Mouse (Mus musculus) ES-Bruce4 (cell line): Measurements from ENCODE around the gene Slc9a6. TPM values are rescaled to one million over a fixed set of nuclear protein-coding genes. Genes with fewer than 3 reads are reported as not detected.

Experiments used
- H3K27ac ChIP-seq: 2 replicates; pipeline ENCODE4 v1.5.1; 2012; ENCODE audit warnings: low read length, inconsistent platforms; ENCODE audit not compliant: insufficient read depth
- H3K27me3 ChIP-seq: 2 replicates; pipeline ENCODE4 v1.6.1; 2012; ENCODE audit warnings: mild to moderate bottlenecking, low read length, inconsistent platforms; ENCODE audit not compliant: control insufficient read depth, poor library complexity, insufficient read depth, severe bottlenecking
- H3K36me3 ChIP-seq: 2 replicates; pipeline ENCODE4 v1.6.1; 2012; ENCODE audit warnings: inconsistent platforms, mild to moderate bottlenecking, low read length, moderate library complexity; ENCODE audit not compliant: control insufficient read depth, poor library complexity, insufficient read depth, severe bottlenecking
- H3K4me1 ChIP-seq: one replicate; pipeline ENCODE4 v1.8.1; 2011; ENCODE audit warnings: low read length; ENCODE audit not compliant: control insufficient read depth, insufficient read depth
- H3K4me3 ChIP-seq: 2 replicates; pipeline ENCODE4 v1.5.1; 2011; ENCODE audit warnings: low read depth, mild to moderate bottlenecking, low read length
- H3K9ac ChIP-seq: 2 replicates; pipeline ENCODE4 v1.6.1; 2012; ENCODE audit warnings: low read depth, mild to moderate bottlenecking, inconsistent platforms; ENCODE audit not compliant: poor library complexity, severe bottlenecking
- H3K9me3 ChIP-seq: replicated peaks from 2 replicates; pipeline ENCODE4 v1.6.1; 2012; ENCODE audit warnings: mild to moderate bottlenecking, low read length, inconsistent platforms; ENCODE audit not compliant: control insufficient read depth, poor library complexity, insufficient read depth, severe bottlenecking
- CTCF ChIP-seq: IDR thresholded peaks from one replicate; pipeline ENCODE4 v1.8.1; 2011; ENCODE audit warnings: low read depth, low read length
- EP300 ChIP-seq: IDR thresholded peaks from 2 replicates; pipeline ENCODE4 v1.6.1; 2011; ENCODE audit warnings: low read depth, low read length; ENCODE audit not compliant: insufficient read depth
- POLR2A ChIP-seq: IDR thresholded peaks from one replicate; pipeline ENCODE4 v1.8.1; 2011; ENCODE audit warnings: low read length; ENCODE audit not compliant: insufficient read depth
- polyA plus RNA-seq: library from polyadenylated mRNA; stranded (reverse); fragments of >200 nt; gene quantifications from 2 replicates; pipeline ENCODE4 v1.2.4, GENCODE M21; 2011; ENCODE audit warnings: low read depth; ENCODE audit not compliant: missing spikeins, insufficient read depth, insufficient read length

The Slc9a6 gene
- polyA plus RNA-seq, 1 experiment, result 9.9 TPM

DNA sequence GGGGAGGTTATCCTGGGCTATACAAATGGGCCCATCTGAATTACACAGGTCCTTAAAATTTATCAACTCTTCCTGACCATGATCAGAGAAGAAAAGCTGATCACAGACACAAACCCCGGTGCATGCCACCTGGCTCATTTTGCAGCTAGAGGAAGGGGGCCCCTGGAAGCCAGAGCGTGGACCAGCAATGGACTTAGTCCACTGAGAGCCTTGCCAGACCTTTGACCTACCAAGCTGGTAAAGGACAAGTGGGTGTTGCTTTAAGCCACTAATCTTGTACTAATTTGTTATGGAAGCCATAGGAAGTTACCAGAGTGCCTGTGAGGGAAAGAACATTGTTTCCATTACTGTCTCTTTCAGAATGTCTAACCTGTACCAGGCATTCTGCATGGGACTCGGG, 58.9 kb downstream of the Slc9a6 start:
- no peak overlapping the region for H3K9ac ChIP-seq
- no peaks in the 10 kb centered on the region for H3K27me3 ChIP-seq
- no peaks in the 10 kb centered on the region for H3K4me1 ChIP-seq
- TF ChIP-seq CTCF (no peak), POLR2A (no peak), EP300 (no peak)
- no peak overlapping the region for H3K4me3 ChIP-seq
- H3K36me3 ChIP-seq, result no peaks in the 10 kb centered on the region
- H3K9me3 ChIP-seq, result no peaks in the 10 kb centered on the region
- H3K27ac ChIP-seq, result no peak overlapping the region

DNA sequence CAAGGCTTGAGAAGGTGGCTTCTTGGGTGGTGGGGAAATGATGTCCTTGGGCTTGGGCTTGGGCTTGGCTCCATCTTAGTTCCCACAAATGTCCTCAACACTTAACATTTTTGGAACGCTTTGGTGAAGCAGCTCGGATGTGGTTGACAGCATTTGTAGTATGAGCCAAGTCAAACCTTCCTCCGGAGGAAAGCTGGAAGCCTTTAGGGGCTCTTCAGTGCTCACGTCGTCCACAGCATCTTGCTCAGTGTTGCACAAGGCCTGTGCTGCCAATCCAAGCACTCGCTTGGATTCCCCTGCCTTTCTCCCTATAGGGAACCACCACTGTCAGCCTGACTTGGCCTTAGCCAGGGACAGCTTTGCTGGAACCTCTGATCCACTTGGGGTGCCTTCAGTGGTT, 66.0 kb downstream of the Slc9a6 start:
- Histone ChIP-seq H3K4me3 (no peak overlapping the region), H3K36me3 (no peaks in the 10 kb centered on the region), H3K4me1 (no peaks in the 10 kb centered on the region), H3K9me3 (no peaks in the 10 kb centered on the region), H3K27me3 (no peaks in the 10 kb centered on the region), H3K27ac (no peak overlapping the region), H3K9ac (no peak overlapping the region)
- TF ChIP-seq POLR2A (no peak), EP300 (no peak), CTCF (no peak)

DNA sequence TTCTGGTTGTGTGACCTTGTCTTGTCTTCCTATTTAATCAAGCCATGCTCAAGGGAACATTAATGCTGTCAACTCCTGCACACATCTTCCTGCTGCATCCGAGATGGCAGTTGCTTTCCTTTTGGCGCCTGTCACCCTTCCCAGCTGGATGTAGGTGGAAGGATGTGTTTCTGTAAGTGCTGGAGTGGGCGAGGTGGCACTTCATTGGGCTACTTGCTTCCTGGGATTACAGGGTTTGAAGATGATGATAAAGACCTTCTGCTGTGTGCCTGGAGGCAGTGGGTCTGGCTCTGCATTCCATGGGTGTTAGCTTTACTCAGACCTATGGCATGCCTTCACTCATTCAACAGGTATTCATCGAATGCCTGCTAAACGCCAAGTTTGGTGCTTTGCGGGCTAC, 68.2 kb downstream of the Slc9a6 start:
- Histone ChIP-seq H3K27me3 (no peaks in the 10 kb centered on the region), H3K9ac (no peak overlapping the region), H3K36me3 (no peaks in the 10 kb centered on the region), H3K27ac (no peak overlapping the region), H3K4me3 (no peak overlapping the region), H3K9me3 (no peaks in the 10 kb centered on the region), H3K4me1 (no peaks in the 10 kb centered on the region)
- TF ChIP-seq EP300, result no peak
- TF ChIP-seq CTCF, result no peak
- TF ChIP-seq POLR2A, result no peak

DNA sequence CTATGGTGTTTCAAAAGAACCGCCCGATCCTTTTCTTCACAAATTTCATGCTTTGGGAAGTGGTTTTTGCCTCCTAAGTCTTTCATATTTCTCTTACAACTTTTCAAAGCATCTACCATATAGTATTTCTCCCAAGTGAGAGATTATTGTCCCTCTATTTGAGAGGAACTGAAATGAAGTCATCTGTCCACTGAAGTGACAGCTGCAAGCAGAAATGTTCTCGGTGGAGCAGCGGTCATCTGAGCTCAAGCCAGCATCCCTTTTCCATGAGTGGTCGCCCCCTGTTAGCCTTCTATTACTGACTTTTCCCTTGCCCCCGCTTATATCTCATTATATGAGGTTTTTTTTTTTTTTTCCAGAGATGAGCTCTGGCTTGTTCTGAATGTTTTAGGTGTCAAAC, 69.5 kb downstream of the Slc9a6 start:
- Histone ChIP-seq H3K9ac (no peak overlapping the region), H3K4me1 (no peaks in the 10 kb centered on the region), H3K27ac (no peak overlapping the region), H3K36me3 (no peaks in the 10 kb centered on the region), H3K9me3 (no peaks in the 10 kb centered on the region), H3K4me3 (no peak overlapping the region), H3K27me3 (no peaks in the 10 kb centered on the region)
- no peak for TF ChIP-seq EP300
- TF ChIP-seq CTCF, result no peak
- TF ChIP-seq POLR2A, result no peak

DNA sequence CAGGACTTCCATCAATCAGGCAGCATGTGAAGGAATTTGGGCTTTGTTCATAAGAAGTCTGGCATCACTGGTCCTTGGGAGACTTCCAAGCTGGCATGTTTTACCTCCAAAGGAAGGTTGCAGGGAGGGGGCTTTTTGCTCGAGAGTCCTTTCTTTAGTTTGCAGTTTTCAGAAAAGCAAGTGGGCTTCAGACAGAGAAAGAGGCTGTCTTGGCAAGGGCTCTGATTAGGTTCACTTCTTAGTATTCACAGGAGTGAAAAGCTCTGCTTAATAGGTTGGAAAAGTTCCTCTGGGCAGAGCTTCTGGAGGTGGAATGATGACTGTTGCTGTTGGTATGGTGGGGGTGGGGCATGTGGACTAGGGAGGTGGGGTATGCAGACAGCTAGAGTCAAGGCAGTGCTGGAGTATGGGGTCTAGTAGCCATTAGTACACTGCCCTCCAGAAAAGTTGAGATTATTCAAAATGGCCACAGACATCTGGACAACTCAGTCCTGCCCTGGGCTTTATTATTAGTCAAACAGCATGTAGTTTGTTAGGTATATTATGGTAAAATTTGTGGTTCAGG, 72.7 kb downstream of the Slc9a6 start:
- Histone ChIP-seq H3K27ac (no peak overlapping the region), H3K4me1 (no peaks in the 10 kb centered on the region), H3K4me3 (no peak overlapping the region), H3K9me3 (no peaks in the 10 kb centered on the region), H3K27me3 (no peaks in the 10 kb centered on the region), H3K9ac (no peak overlapping the region), H3K36me3 (no peaks in the 10 kb centered on the region)
- no peak for TF ChIP-seq EP300
- TF ChIP-seq CTCF, result no peak
- TF ChIP-seq POLR2A, result no peak

DNA sequence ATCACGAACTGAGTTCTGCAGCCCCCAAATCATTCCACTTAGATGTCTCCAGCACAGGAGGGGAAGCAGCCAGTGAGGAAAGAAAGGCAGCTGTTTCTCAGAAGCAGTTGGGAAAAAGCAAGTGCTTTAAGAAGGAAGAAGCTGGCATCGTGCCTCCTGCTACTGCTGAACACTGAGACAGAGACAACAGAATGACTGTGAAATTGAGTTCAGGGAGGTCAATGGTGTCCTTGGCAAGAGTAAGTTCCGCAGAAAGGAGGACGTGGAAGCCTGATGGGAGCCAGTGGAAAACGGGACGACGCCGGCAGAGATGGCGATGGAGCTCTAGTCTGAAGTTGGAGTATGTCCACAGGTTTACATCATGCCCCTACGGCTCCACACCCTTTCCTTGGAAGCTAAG, 74.0 kb downstream of the Slc9a6 start:
- Histone ChIP-seq H3K4me1 (no peaks in the 10 kb centered on the region), H3K9ac (no peak overlapping the region), H3K27me3 (no peaks in the 10 kb centered on the region), H3K36me3 (no peaks in the 10 kb centered on the region), H3K4me3 (no peak overlapping the region), H3K27ac (no peak overlapping the region), H3K9me3 (no peaks in the 10 kb centered on the region)
- TF ChIP-seq EP300, result no peak
- TF ChIP-seq CTCF, result no peak
- TF ChIP-seq POLR2A, result no peak
